Mouse (Mus musculus) kidney, postnatal 0 days (tissue): ENCODE results near the gene Rfxank. TPM values are rescaled to one million over a fixed set of nuclear protein-coding genes. Genes with fewer than 3 reads are reported as not detected.

Source experiments
- ATAC-seq: fragments of 200-750 bp; cut with Nextera tagmentation; replicated peaks from 2 replicates; pipeline ENCODE4 v1.8.0; 2017; ENCODE audit warnings: low read depth, moderate number of reproducible peaks, moderate TSS enrichment, moderate library complexity; ENCODE audit not compliant: low FRiP score
- DNase-seq: peaks from one replicate; pipeline ENCODE4 v3.0.0-alpha.2; 2016; ENCODE audit warnings: low spot score
- H3K27ac ChIP-seq: fragments of 300-500 bp; sonication (generic); 2 replicates; pipeline ENCODE4 v1.5.1; 2014; ENCODE audit warnings: mild to moderate bottlenecking
- H3K27me3 ChIP-seq: fragments of 300-500 bp; sonication (generic); 2 replicates; pipeline ENCODE4 v1.6.1; 2014; ENCODE audit warnings: low read length, mixed read lengths; ENCODE audit not compliant: insufficient read depth
- H3K36me3 ChIP-seq: fragments of 300-500 bp; sonication (generic); 2 replicates; pipeline ENCODE4 v1.6.1; 2014; ENCODE audit warnings: low read length, mixed read lengths; ENCODE audit not compliant: insufficient read depth
- H3K4me1 ChIP-seq: fragments of 300-500 bp; sonication (generic); replicated peaks from 2 replicates; pipeline ENCODE4 v1.6.1; 2014; ENCODE audit warnings: antibody characterized with exemption, low read length, mixed read lengths; ENCODE audit not compliant: insufficient read depth
- H3K4me2 ChIP-seq: fragments of 300-500 bp; sonication (generic); 2 replicates; pipeline ENCODE4 v1.6.1; 2014; ENCODE audit warnings: mild to moderate bottlenecking, low read length, moderate library complexity, mixed read lengths
- H3K4me3 ChIP-seq: fragments of 300-500 bp; sonication (generic); replicated peaks from 2 replicates; pipeline ENCODE4 v1.5.1; 2014; ENCODE audit warnings: low read depth, low read length
- H3K9ac ChIP-seq: fragments of 300-500 bp; sonication (generic); 2 replicates; pipeline ENCODE4 v1.6.1; 2014; ENCODE audit warnings: low read depth, low read length
- H3K9me3 ChIP-seq: fragments of 300-500 bp; sonication (generic); replicated peaks from 2 replicates; pipeline ENCODE4 v1.6.1; 2016; ENCODE audit warnings: low read length, inconsistent platforms, mixed read lengths
- CTCF ChIP-seq: IDR thresholded peaks from 2 replicates; pipeline ENCODE4 v1.5.1; 2016; ENCODE audit warnings: antibody characterized with exemption, low read depth, mild to moderate bottlenecking, moderate library complexity
- WGBS: fragments of 180-500 bp; shearing (Covaris S2); extraction: QIAGEN DNeasy Blood & Tissue Kit; methylation state at CpG from one replicate; pipeline ENCODE4 v1.1.7; 2014; 5-methylcytosine and 5-hydroxymethylcytosine counted together
- polyA plus RNA-seq: library from polyadenylated mRNA; unstranded; fragments of >200 nt; fragmentation: Nextera tagmentation; extraction: Ambion mirVana; gene quantifications from 2 replicates; pipeline ENCODE4 v1.2.1, GENCODE M21; 2015

The Rfxank gene
- polyA plus RNA-seq, 1 experiment from 2014 or later = 13.7 TPM

DNA sequence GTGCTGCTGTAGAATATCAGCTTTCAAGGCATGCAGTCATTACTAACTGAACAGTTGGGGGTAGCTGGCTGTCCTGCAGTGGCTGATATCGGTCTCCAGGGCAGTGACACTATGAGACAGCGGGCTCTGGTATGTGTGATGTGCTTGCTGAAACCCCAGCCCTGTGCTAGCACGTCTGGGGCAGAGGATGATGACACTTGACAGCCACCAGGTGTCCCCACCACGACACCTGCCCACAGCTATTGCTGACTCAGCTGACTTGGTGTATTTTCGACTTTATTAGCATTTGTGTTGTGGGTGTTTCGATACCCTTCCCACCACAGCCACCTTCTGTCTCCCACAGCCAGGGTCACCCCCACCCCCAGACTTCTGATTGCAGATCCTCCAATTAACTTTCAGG is 34.4 kb downstream of the Rfxank start:
- Histone ChIP-seq H3K4me3 (no peak overlapping the region), H3K27ac (no peak overlapping the region), H3K9me3 (no peaks in the 10 kb centered on the region), H3K27me3 (no peaks in the 10 kb centered on the region), H3K4me2 (no peak overlapping the region), H3K9ac (no peak overlapping the region), H3K36me3 (no peaks in the 10 kb centered on the region), H3K4me1 (no peaks in the 10 kb centered on the region)
- ATAC-seq = peak; percentile 68; the same call in 1 of the 2 replicates
- WGBS = 15% methylated on average over 6 of the region's 6 CpGs
- TF ChIP-seq CTCF = peak; percentile 68
- DNase-seq = peak; percentile 54

DNA sequence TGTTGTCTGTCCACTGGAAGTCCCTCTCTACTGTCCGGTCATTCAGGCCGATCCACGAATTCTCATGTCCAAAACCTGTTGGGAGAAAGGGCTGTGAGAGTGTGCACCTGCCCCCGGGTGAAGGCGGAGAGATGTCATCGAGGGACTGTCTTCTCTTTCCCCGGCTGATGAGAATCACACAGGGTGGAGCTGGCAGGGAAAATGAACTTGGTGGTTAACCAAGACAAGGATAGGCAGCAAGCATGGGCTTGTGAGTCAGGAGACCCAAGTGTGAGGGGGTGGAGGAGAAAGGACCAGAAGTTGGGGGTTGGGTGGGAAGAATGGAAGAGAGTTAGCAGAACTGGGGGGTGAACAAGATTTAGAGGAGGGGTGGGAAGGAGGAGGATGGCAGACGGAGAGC is 38.7 kb downstream of the Rfxank start:
- Histone ChIP-seq H3K27me3 (no peaks in the 10 kb centered on the region), H3K4me2 (no peak overlapping the region), H3K9me3 (no peaks in the 10 kb centered on the region), H3K27ac (no peak overlapping the region), H3K4me3 (no peak overlapping the region), H3K9ac (no peak overlapping the region), H3K36me3 (no peaks in the 10 kb centered on the region), H3K4me1 (no peaks in the 10 kb centered on the region)
- ATAC-seq = no peak
- no peak for DNase-seq
- TF ChIP-seq CTCF = no peak
- 77% methylated on average over 8 of the region's 8 CpGs for WGBS

DNA sequence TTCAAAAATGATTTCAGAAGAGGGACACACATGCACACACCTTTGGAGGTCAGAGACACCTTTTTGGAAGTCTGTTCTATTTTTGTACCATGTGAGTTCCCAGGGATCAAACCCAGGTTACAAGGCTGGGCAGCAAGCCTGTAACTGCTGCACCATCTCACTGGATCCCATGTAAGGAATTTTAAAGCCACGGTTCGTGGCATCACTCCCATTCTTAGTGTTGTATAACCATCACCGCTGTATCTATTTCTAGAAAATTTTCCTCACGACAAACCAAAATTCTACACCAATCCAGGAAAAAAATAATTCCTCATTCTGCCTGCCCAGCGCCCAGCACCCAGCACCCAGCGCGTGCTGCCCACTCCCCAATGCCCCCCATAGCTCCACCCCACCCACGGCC is 39.7 kb downstream of the Rfxank start:
- H3K4me1 ChIP-seq = no peaks in the 10 kb centered on the region
- H3K4me2 ChIP-seq = no peak overlapping the region
- H3K4me3 ChIP-seq = no peak overlapping the region
- TF ChIP-seq CTCF = no peak
- H3K27me3 ChIP-seq = no peaks in the 10 kb centered on the region
- 75% methylated on average over 8 of the region's 8 CpGs for WGBS
- DNase-seq (no peak), ATAC-seq (no peak)
- H3K36me3 ChIP-seq = no peaks in the 10 kb centered on the region
- H3K27ac ChIP-seq = no peak overlapping the region
- no peak overlapping the region for H3K9ac ChIP-seq
- no peaks in the 10 kb centered on the region for H3K9me3 ChIP-seq

- TF ChIP-seq CTCF = no peak
- 54% methylated on average over 8 of the region's 8 CpGs for WGBS
- no peaks in the 10 kb centered on the region for H3K4me1 ChIP-seq
- DNase-seq = no peak
- no peaks in the 10 kb centered on the region for H3K36me3 ChIP-seq
- no peak overlapping the region for H3K9ac ChIP-seq
- no peak for ATAC-seq
- no peak overlapping the region for H3K4me3 ChIP-seq
- H3K4me2 ChIP-seq = no peak overlapping the region
- peaks cover 24% of the 10 kb centered on the region for H3K27me3 ChIP-seq
- H3K27ac ChIP-seq = no peak overlapping the region
- H3K9me3 ChIP-seq = no peaks in the 10 kb centered on the region
Observed at GRCm38 (mm10) chr8:70092786-70093185, 46.2 kb downstream of the Rfxank start.

GRCm38 (mm10) chr8:70089296-70089960 is 49.5 kb downstream of the Rfxank start:
- peaks cover 3% of the 10 kb centered on the region; the same call in 1 of the 2 replicates for H3K4me1 ChIP-seq
- no peak overlapping the region for H3K9ac ChIP-seq
- H3K36me3 ChIP-seq = no peaks in the 10 kb centered on the region
- H3K27ac ChIP-seq = no peak overlapping the region
- 68% methylated on average over 9 of the region's 9 CpGs for WGBS
- H3K4me3 ChIP-seq = no peak overlapping the region
- no peak overlapping the region for H3K4me2 ChIP-seq
- H3K9me3 ChIP-seq = no peaks in the 10 kb centered on the region
- ATAC-seq (no peak), DNase-seq (no peak)
- no peak for TF ChIP-seq CTCF
- H3K27me3 ChIP-seq = peaks cover 56% of the 10 kb centered on the region

- 4% methylated on average over 56 of the region's 56 CpGs for WGBS
- H3K9ac ChIP-seq = no peak overlapping the region
- peaks cover 10% of the 10 kb centered on the region for H3K4me1 ChIP-seq
- peak overlapping the region; percentile 16 for H3K4me3 ChIP-seq
- H3K36me3 ChIP-seq = no peaks in the 10 kb centered on the region
- H3K27me3 ChIP-seq = peaks cover 70% of the 10 kb centered on the region
- DNase-seq (peak; percentile 57), ATAC-seq (peak; percentile 36; the same call in 1 of the 2 replicates)
- no peak overlapping the region for H3K27ac ChIP-seq
- H3K9me3 ChIP-seq = no peaks in the 10 kb centered on the region
- peak; percentile 70 for TF ChIP-seq CTCF
- H3K4me2 ChIP-seq = peak overlapping the region; percentile 49
Observed at GRCm38 (mm10) chr8:70087836-70088650, 50.9 kb downstream of the Rfxank start.
